Mouse (Mus musculus): ENCODE data around the gene Zfp459. TPM values are rescaled to one million over a fixed set of nuclear protein-coding genes. Genes with fewer than 3 reads are reported as not detected.

Gene Zfp459
- total RNA-seq, 2 experiments from 2014 or later = 0.49 to 0.86 TPM

Other genes starting within 250 kb of the Zfp459 start
- 1 to 10 TPM; 1.8 to 2.4 TPM for gene Rsl1, start 248.2 kb downstream of the Zfp459 start, total RNA-seq (2021)
- 1 to 10 TPM in 1 of 2 experiments, under 1 TPM in 1; 0.81 to 1.1 TPM for gene Zfp455, start 226.9 kb downstream of the Zfp459 start, total RNA-seq (2021)
- 1 to 10 TPM; 2.4 to 2.9 TPM for gene Zfp458, start 143.0 kb downstream of the Zfp459 start, total RNA-seq (2021)
- gene Zfp457, start 114.9 kb downstream of the Zfp459 start, total RNA-seq (2021) = 1 to 10 TPM; 1.1 TPM
- gene Zfp595, start 88.8 kb downstream of the Zfp459 start, total RNA-seq (2021) = 1 to 10 TPM; 1.7 to 2.7 TPM
- 1 to 10 TPM in 1 of 2 experiments, under 1 TPM in 1; 0.93 to 1.5 TPM for gene Gm28044, start 60.9 kb downstream of the Zfp459 start, total RNA-seq (2021)
- gene Zfp953, start 60.8 kb downstream of the Zfp459 start, total RNA-seq (2021) = 1 to 10 TPM; 1.3 to 1.5 TPM
- not detected for gene Gm28041, start 45.7 kb downstream of the Zfp459 start, total RNA-seq (2021)
- under 1 TPM; 0.47 to 0.61 TPM for gene Zfp456, start 45.6 kb downstream of the Zfp459 start, total RNA-seq (2021)
- gene Zfp429, start 21.6 kb downstream of the Zfp459 start, total RNA-seq (2021) = 1 to 10 TPM; 2.0 to 2.4 TPM
- gene Zfp874a, start 30.2 kb upstream of the Zfp459 start, total RNA-seq (2021) = 1 to 10 TPM; 4.0 to 5.5 TPM
- gene Zfp874b, start 62.8 kb upstream of the Zfp459 start, total RNA-seq (2021) = 1 to 10 TPM; 5.5 to 6.4 TPM
- 1 to 10 TPM; 4.4 to 5.8 TPM for gene Zfp58, start 79.1 kb upstream of the Zfp459 start, total RNA-seq (2021)
- gene Gm26965, start 104.7 kb upstream of the Zfp459 start, total RNA-seq (2021) = not detected
- gene Zfp87, start 104.8 kb upstream of the Zfp459 start, total RNA-seq (2021) = 1 to 10 TPM; 8.4 to 8.6 TPM
- 1 to 10 TPM; 5.5 to 5.6 TPM for gene Zfp748, start 132.4 kb upstream of the Zfp459 start, total RNA-seq (2021)
- 1 to 10 TPM; 4.4 to 4.5 TPM for gene Zfp729b, start 188.3 kb upstream of the Zfp459 start, total RNA-seq (2021)
- under 1 TPM; 0.61 to 0.62 TPM for gene Gm49345, start 216.4 kb upstream of the Zfp459 start, total RNA-seq (2021)
- gene Zfp729a, start 216.4 kb upstream of the Zfp459 start, total RNA-seq (2021) = 1 to 10 TPM; 4.6 to 4.8 TPM